Comparison of ENCODE assay signal across 13 mouse cellular contexts in the genomic region with DNA sequence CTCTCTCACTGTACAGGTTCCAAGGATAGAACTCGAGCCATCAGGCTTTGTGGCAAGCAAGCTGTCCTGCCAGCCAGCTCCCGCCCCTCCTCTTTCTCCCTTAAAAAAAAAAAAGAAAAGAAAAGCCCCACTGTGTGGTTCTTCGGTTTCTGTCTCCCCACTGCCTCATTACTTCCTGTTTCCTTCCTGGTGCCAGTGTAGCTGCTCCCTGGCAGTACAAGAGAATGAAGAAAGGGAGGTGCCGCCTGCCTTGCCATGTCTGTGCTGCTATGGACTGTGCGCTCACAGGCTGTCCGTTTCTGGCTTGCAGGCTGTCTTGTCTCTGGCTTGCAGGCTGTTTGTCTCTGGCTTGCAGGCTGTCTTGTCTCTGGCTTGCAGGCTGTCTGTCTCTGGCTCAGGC. TPM values are rescaled to one million over a fixed set of nuclear protein-coding genes. Genes with fewer than 3 reads are reported as not detected.
DNase-seq lines count a peak whose midpoint lies in the region; ATAC-seq and TF ChIP-seq lines count a peak whose summit lies in the region.
"Had no signal": no experiment of that assay in that cellular context is flagged by ENCODE, and none has a peak within 500 bp of the region (broad histone marks: within the 10 kb centered on the region; RNA-seq: fewer than 3 reads in every experiment).

No protein-coding gene starts in this region.

- intact Hi-C loops in left cerebral cortex, adult 2 months (cut with DNase I), result loop anchor here (10.0 kb wide), 2 partner anchors 83 to 163 kb away; a partner anchor contains a TSS

- no peaks in the 10 kb centered on the region for H3K36me3 ChIP-seq in midbrain, embryonic 11.5 days (ENCODE audit: control insufficient read depth, insufficient read depth, low read length)
- peaks cover 74% of the 10 kb centered on the region for H3K36me3 ChIP-seq in midbrain, postnatal 0 days (ENCODE audit: insufficient read depth, low read length)
- peaks cover 77% of the 10 kb centered on the region for H3K36me3 ChIP-seq in megakaryocyte, embryonic 14.5 days (replicated peaks; ENCODE audit: low read length)
- peaks cover 23% of the 10 kb centered on the region for H3K36me3 ChIP-seq in stomach, postnatal 0 days (ENCODE audit: control insufficient read depth, insufficient read depth, low read length)
- H3K36me3 ChIP-seq: limb, embryonic 10.5 days had no signal

- no peak for TF ChIP-seq POLR2A in bone marrow, adult 2 months (IDR thresholded peaks at IDR 0.05; ENCODE audit: borderline replicate concordance, control insufficient read depth, low read depth, low read length)

- no peaks in the 10 kb centered on the region for H3K4me1 ChIP-seq in midbrain, embryonic 11.5 days (ENCODE audit: control insufficient read depth, insufficient read depth, low read length)
- H3K4me1 ChIP-seq in midbrain, postnatal 0 days (ENCODE audit: insufficient read depth, low read length), result no peaks in the 10 kb centered on the region
- peaks cover 5% of the 10 kb centered on the region for H3K4me1 ChIP-seq in bone marrow, adult 2 months (ENCODE audit: control insufficient read depth, insufficient read depth, low read length)
- peaks cover 17% of the 10 kb centered on the region for H3K4me1 ChIP-seq in megakaryocyte, embryonic 14.5 days
- no peaks in the 10 kb centered on the region for H3K4me1 ChIP-seq in stomach, postnatal 0 days (replicated peaks; ENCODE audit: control insufficient read depth, insufficient read depth)
- H3K4me1 ChIP-seq: stomach, embryonic 15.5 days had no signal

- ATAC-seq in midbrain, embryonic 11.5 days (ENCODE audit: low FRiP score), result no peak
- ATAC-seq in midbrain, postnatal 0 days (ENCODE audit: low FRiP score), result no peak
- ATAC-seq in stomach, postnatal 0 days (ENCODE audit: low FRiP score, low TSS enrichment), result no peak

- H3K9ac ChIP-seq in midbrain, embryonic 11.5 days (ENCODE audit: low read length), result no peak overlapping the region
- H3K9ac ChIP-seq in midbrain, postnatal 0 days (replicated peaks; ENCODE audit: low read length, poor library complexity, severe bottlenecking), result no peak overlapping the region
- no peak overlapping the region for H3K9ac ChIP-seq in stomach, postnatal 0 days (ENCODE audit: low read length)
- H3K9ac ChIP-seq: stomach, embryonic 15.5 days had no signal

- WGBS in midbrain, embryonic 11.5 days, result 64% methylated on average over 6 of the region's 6 CpGs
- WGBS in midbrain, postnatal 0 days, result 60% methylated on average over 6 of the region's 6 CpGs
- WGBS in bone marrow, adult 2 months, result 4% methylated on average over 6 of the region's 6 CpGs
- WGBS in stomach, postnatal 0 days, result 70% methylated on average over 6 of the region's 6 CpGs

- no peaks in the 10 kb centered on the region for H3K9me3 ChIP-seq in midbrain, embryonic 11.5 days (ENCODE audit: control insufficient read depth, low read length)
- no peaks in the 10 kb centered on the region for H3K9me3 ChIP-seq in midbrain, postnatal 0 days (ENCODE audit: low read length)
- no peaks in the 10 kb centered on the region for H3K9me3 ChIP-seq in megakaryocyte, embryonic 14.5 days
- no peaks in the 10 kb centered on the region for H3K9me3 ChIP-seq in stomach, postnatal 0 days (ENCODE audit: control insufficient read depth, low read length)
- H3K9me3 ChIP-seq: embryonic facial prominence, embryonic 10.5 days; limb, embryonic 10.5 days; stomach, embryonic 15.5 days had no signal

- TF ChIP-seq EP300 in stomach, postnatal 0 days (optimal IDR thresholded peaks at IDR 0.05), result no peak

- H3K4me3 ChIP-seq in midbrain, embryonic 11.5 days (ENCODE audit: low read depth, low read length), result no peak overlapping the region
- H3K4me3 ChIP-seq in midbrain, postnatal 0 days (ENCODE audit: low read depth, low read length), result no peak overlapping the region
- H3K4me3 ChIP-seq in bone marrow, adult 2 months (replicated peaks; ENCODE audit: control insufficient read depth, low read depth, low read length), result no peak overlapping the region
- peak overlapping the region; percentile 80 for H3K4me3 ChIP-seq in megakaryocyte, embryonic 14.5 days (replicated peaks)
- no peak overlapping the region for H3K4me3 ChIP-seq in stomach, postnatal 0 days (ENCODE audit: low read depth, low read length)
- H3K4me3 ChIP-seq in left cerebral cortex, adult 2 months, result no peak overlapping the region
- H3K4me3 ChIP-seq: embryonic facial prominence, embryonic 10.5 days; heart, adult 2 months; limb, embryonic 10.5 days; stomach, embryonic 15.5 days had no signal

- peak; percentile 56 for DNase-seq in midbrain, embryonic 11.5 days (ENCODE audit: low spot score, missing footprints)
- DNase-seq in midbrain, postnatal 0 days (ENCODE audit: low spot score), result no peak
- DNase-seq in thymus, postnatal 4 days, result peak; percentile 43
- no peak for DNase-seq in stomach, postnatal 0 days (ENCODE audit: low spot score)
- DNase-seq in left cerebral cortex, adult 2 months (ENCODE audit: extremely low spot score in 1 of 2, low spot score in 2 of 2), result no peak

- no peaks in the 10 kb centered on the region for H3K27me3 ChIP-seq in midbrain, embryonic 11.5 days (ENCODE audit: control insufficient read depth, insufficient read depth, low read length)
- no peaks in the 10 kb centered on the region for H3K27me3 ChIP-seq in midbrain, postnatal 0 days (ENCODE audit: insufficient read depth, low read length)
- peaks cover 19% of the 10 kb centered on the region for H3K27me3 ChIP-seq in megakaryocyte, embryonic 14.5 days (replicated peaks)
- no peaks in the 10 kb centered on the region for H3K27me3 ChIP-seq in stomach, postnatal 0 days (ENCODE audit: control insufficient read depth, insufficient read depth, low read length)
- H3K27me3 ChIP-seq: stomach, embryonic 15.5 days had no signal

- no peak overlapping the region for H3K27ac ChIP-seq in midbrain, embryonic 11.5 days (ENCODE audit: low read depth, low read length)
- no peak overlapping the region for H3K27ac ChIP-seq in midbrain, postnatal 0 days (ENCODE audit: low read depth, low read length)
- peak overlapping the region; percentile 28 for H3K27ac ChIP-seq in bone marrow, adult 2 months (ENCODE audit: control insufficient read depth, insufficient read depth, low read depth, low read length, poor library complexity)
- no peak overlapping the region for H3K27ac ChIP-seq in stomach, postnatal 0 days (replicated peaks)
- H3K27ac ChIP-seq in left cerebral cortex, adult 2 months, result no peak overlapping the region
- H3K27ac ChIP-seq: embryonic facial prominence, embryonic 10.5 days; heart, adult 2 months; hindbrain, postnatal 0 days; kidney, postnatal 0 days; limb, embryonic 10.5 days; stomach, embryonic 15.5 days had no signal

- TF ChIP-seq CTCF in midbrain, postnatal 0 days (IDR thresholded peaks at IDR 0.05), result no peak
- TF ChIP-seq CTCF in bone marrow, adult 2 months (IDR thresholded peaks at IDR 0.05; ENCODE audit: control insufficient read depth, insufficient read depth, low read length), result no peak
- TF ChIP-seq CTCF in stomach, postnatal 0 days (IDR thresholded peaks at IDR 0.05; ENCODE audit: low read depth), result no peak
- TF ChIP-seq CTCF in left cerebral cortex, adult 2 months (IDR thresholded peaks at IDR 0.05), result no peak

- H3K4me2 ChIP-seq in midbrain, embryonic 11.5 days, result no peak overlapping the region
- no peak overlapping the region for H3K4me2 ChIP-seq in midbrain, postnatal 0 days (ENCODE audit: low read depth, low read length, poor library complexity, severe bottlenecking)
- H3K4me2 ChIP-seq in stomach, postnatal 0 days (replicated peaks; ENCODE audit: low read depth), result no peak overlapping the region
- H3K4me2 ChIP-seq: stomach, embryonic 15.5 days had no signal

RNA-seq across cellular contexts. Expression of a gene that starts 55.8 kb away (rescaled TPM):
- 11.7 and 12.7 TPM in 2 replicates for polyA plus RNA-seq in midbrain, embryonic 11.5 days (2014; fragmentation: Nextera tagmentation; extraction: Ambion mirVana)
- 67.6 and 102 TPM in 2 replicates for total RNA-seq in midbrain, postnatal 0 days (2014; rRNA removed)
- polyA plus RNA-seq in midbrain, postnatal 0 days (2015; fragmentation: Nextera tagmentation; extraction: Ambion mirVana), result 26.1 and 27.8 TPM in 2 replicates
- 36.9 and 49.2 TPM in 2 replicates for polyA plus RNA-seq in bone marrow, adult 2 months (2011; ENCODE audit: insufficient read depth, insufficient read length, low replicate concordance, missing spikeins)
- polyA plus RNA-seq in megakaryocyte, embryonic 14.5 days (2012; ENCODE audit: insufficient read depth, low replicate concordance), result 15.5 and 16.9 TPM in 2 replicates
- 20.1 and 20.9 TPM in 2 replicates for polyA plus RNA-seq in stomach, postnatal 0 days (2015; fragmentation: Nextera tagmentation; extraction: Ambion mirVana)
- total RNA-seq in left cerebral cortex, adult 2 months (2021), result 100 to 1,000 TPM in 1 of 2 experiments, 10 to 100 TPM in 1; 98.5 to 117 TPM

Comparison
In these comparisons a context has a peak if more than half of its experiments do, and no peak if none do; other contexts are left out.
1. DNase-seq: peak in midbrain, embryonic 11.5 days (single experiment) and thymus, postnatal 4 days (single experiment); none in midbrain, postnatal 0 days (single experiment), stomach, postnatal 0 days (single experiment) and left cerebral cortex, adult 2 months (0 of 2).